Mouse (Mus musculus) heart, embryonic 16.5 days (tissue): ENCODE measurements around the gene Larp7. TPM values are rescaled to one million over a fixed set of nuclear protein-coding genes. Genes with fewer than 3 reads are reported as not detected.

Experiments used
- ATAC-seq: fragments of 200-750 bp; cut with Nextera tagmentation; replicated peaks from 2 replicates; pipeline ENCODE4 v1.8.0; 2017; ENCODE audit warnings: moderate number of reproducible peaks; ENCODE audit not compliant: insufficient read depth, low FRiP score; ENCODE audit errors: extremely low read depth
- H3K27ac ChIP-seq: fragments of 300-500 bp; sonication (generic); 2 replicates; pipeline ENCODE4 v1.5.1; 2014; ENCODE audit warnings: mild to moderate bottlenecking, low read length, control low read depth, moderate library complexity
- H3K27me3 ChIP-seq: fragments of 300-500 bp; sonication (generic); 2 replicates; pipeline ENCODE4 v1.6.1; 2014; ENCODE audit warnings: low read length, mixed read lengths; ENCODE audit not compliant: control insufficient read depth, insufficient read depth
- H3K36me3 ChIP-seq: fragments of 300-500 bp; sonication (generic); 2 replicates; pipeline ENCODE4 v1.6.1; 2014; ENCODE audit not compliant: control insufficient read depth, insufficient read depth
- H3K4me1 ChIP-seq: fragments of 300-500 bp; sonication (generic); 2 replicates; pipeline ENCODE4 v1.6.1; 2014; ENCODE audit warnings: low read length, mixed read lengths; ENCODE audit not compliant: control insufficient read depth, insufficient read depth
- H3K4me2 ChIP-seq: fragments of 300-500 bp; sonication (generic); 2 replicates; pipeline ENCODE4 v1.6.1; 2014; ENCODE audit warnings: low read depth, mild to moderate bottlenecking, control low read depth, low read length
- H3K4me3 ChIP-seq: fragments of 300-500 bp; sonication (generic); 2 replicates; pipeline ENCODE4 v1.5.1; 2014; ENCODE audit warnings: mild to moderate bottlenecking, control low read depth, low read length
- H3K9ac ChIP-seq: fragments of 300-500 bp; sonication (generic); 2 replicates; pipeline ENCODE4 v1.6.1; 2014; ENCODE audit warnings: low read length, control low read depth
- H3K9me3 ChIP-seq: fragments of 300-500 bp; sonication (generic); replicated peaks from 2 replicates; pipeline ENCODE4 v1.6.1; 2016; ENCODE audit warnings: low read length; ENCODE audit not compliant: control insufficient read depth
- WGBS: fragments of 180-500 bp; shearing (Covaris S2); extraction: QIAGEN DNeasy Blood & Tissue Kit; methylation state at CpG from one replicate; pipeline ENCODE4 v1.1.7; 2014; 5-methylcytosine and 5-hydroxymethylcytosine counted together
- polyA plus RNA-seq: library from polyadenylated mRNA; unstranded; fragments of >200 nt; fragmentation: Nextera tagmentation; extraction: Ambion mirVana; gene quantifications from 2 replicates; pipeline ENCODE4 v1.2.1, GENCODE M21; 2015

Gene Larp7
- polyA plus RNA-seq = 52.9 and 54.7 TPM in 2 replicates

DNA sequence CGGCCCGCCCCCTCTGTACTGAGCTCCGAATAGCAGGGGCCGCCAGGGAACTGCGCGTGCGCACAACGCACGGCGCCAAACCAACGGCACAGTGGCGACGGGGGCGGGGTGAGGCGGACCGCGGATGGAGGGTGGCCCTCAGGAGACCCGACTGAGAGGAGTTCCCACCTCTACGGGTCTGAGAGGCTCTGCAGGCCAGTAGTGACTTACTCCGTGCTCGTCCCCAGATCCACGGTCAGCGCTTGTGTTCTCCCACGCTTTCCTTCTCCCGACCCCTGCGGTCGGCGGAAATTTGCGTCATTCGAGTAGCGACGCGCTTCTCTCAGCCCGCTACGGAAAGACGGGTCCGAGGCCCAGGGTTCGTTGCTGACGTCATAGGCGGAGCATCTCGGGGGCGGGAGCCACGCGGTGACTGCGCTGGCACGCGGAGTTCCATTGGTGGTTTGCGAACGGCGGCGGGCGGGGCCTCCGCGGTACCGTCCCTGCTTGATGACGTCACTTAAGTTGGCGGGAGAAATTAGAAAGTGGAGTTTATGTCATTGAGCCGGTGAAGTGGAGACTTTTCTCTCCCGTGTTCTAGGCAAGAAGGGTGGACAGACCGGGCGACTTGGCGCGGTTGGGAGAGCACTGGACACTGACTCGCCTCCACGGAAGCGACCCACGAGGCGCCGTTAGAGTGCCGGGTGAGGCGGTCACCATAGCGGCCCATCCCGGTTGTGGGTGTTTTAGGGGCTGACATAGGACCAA, at the start of gene Larp7, which contains the start of gene Zgrf1:
Gene Larp7, minus strand, starts transcription at position 377 of the 747 bp plus-strand sequence.
Gene Zgrf1, plus strand, starts transcription at position 517 of the 747 bp plus-strand sequence.
- WGBS = under 1% methylated on average over 73 of the region's 73 CpGs
- peak; percentile 99 for ATAC-seq
- peak within 1 kb of the TSS; percentile 97 for H3K27ac ChIP-seq
- peak within 1 kb of the TSS; percentile 83 for H3K4me2 ChIP-seq
- peaks cover 9% of the 10 kb centered on the region for H3K4me1 ChIP-seq
- H3K36me3 ChIP-seq = peaks cover 14% of the 10 kb centered on the region
- H3K9me3 ChIP-seq = no peaks in the 10 kb centered on the region
- H3K27me3 ChIP-seq = no peaks in the 10 kb centered on the region
- H3K4me3 ChIP-seq = peak within 1 kb of the TSS; percentile 97
- peak within 1 kb of the TSS; percentile 94 for H3K9ac ChIP-seq

DNA sequence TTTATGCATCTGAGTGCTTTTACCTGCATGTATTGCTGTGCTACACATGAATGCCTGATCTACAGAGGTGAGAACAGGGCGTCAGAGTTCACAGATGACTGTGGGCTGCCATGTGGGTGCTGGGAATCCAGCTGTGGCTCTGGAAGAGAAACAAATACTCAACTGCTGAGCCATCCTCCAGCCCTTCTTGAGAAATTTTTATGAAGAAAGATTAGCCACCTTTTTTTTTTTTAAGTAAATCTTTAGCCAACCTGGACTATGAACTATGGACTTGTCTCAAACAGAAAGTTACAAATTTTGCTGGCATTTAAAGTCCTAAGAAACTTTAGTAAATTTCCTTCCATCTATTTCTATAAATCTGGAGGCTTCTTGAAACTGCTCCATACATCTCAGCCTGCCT, 44.0 kb upstream of the Larp7 start:
- peaks cover 30% of the 10 kb centered on the region for H3K36me3 ChIP-seq
- H3K27me3 ChIP-seq = no peaks in the 10 kb centered on the region
- 84% methylated on average over 1 of the region's 1 CpGs for WGBS
- H3K4me2 ChIP-seq = no peak overlapping the region
- H3K4me3 ChIP-seq = no peak overlapping the region
- H3K9me3 ChIP-seq = no peaks in the 10 kb centered on the region
- H3K4me1 ChIP-seq = no peaks in the 10 kb centered on the region
- no peak overlapping the region for H3K27ac ChIP-seq
- H3K9ac ChIP-seq = no peak overlapping the region
- no peak for ATAC-seq

DNA sequence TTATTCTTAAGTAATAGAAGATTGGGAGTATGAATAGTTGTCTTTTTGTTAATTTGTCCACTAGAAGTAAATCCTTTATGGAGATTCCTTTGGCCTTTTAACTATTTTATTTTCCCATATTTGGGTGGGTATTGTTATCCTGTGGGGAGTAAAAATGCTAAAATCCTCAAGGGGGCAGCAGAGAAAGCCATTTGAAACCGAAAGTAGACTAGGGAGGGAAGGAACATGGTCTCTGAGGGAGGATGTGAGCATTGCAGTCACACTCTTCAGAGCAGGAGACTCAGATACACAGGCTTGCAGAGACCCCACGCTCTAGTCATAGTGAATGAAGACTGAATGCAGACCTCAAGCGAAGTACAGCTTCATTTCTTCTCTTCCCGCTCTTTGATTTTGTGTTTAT, 19.4 kb upstream of the Larp7 start:
- Histone ChIP-seq H3K4me1 (no peaks in the 10 kb centered on the region), H3K27me3 (no peaks in the 10 kb centered on the region), H3K27ac (no peak overlapping the region), H3K9ac (0 out of 2 replicates have a peak overlapping the region, but pooled peaks have one; percentile 38), H3K4me3 (no peak overlapping the region), H3K9me3 (no peaks in the 10 kb centered on the region), H3K4me2 (peak overlapping the region; percentile 20), H3K36me3 (peaks cover 19% of the 10 kb centered on the region)
- ATAC-seq = peak; percentile 32; the same call in 1 of the 2 replicates
- WGBS = 54% methylated on average over 4 of the region's 4 CpGs

DNA sequence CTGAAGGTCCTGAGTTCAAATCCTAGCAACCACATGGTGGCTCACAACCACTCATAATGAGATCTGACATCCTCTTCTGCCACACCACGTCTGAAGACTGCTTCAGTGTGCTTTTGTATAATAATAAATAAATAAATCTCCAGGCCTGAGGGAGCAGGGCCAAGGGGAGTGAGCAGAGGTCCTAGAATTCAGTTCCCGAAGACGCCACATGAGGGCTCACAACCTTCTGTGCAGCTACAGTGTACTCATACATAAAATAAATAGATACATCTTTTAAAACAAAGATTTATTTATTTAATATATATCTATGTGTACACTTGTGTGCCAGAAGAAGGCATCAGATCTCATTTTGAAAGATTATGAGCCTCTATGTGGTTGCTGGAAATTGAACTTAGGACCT, 12.0 kb upstream of the Larp7 start:
- no peaks in the 10 kb centered on the region for H3K9me3 ChIP-seq
- H3K27ac ChIP-seq = no peak overlapping the region
- no peak for ATAC-seq
- WGBS = 70% methylated on average over 3 of the region's 3 CpGs
- no peak overlapping the region for H3K9ac ChIP-seq
- no peak overlapping the region for H3K4me2 ChIP-seq
- no peaks in the 10 kb centered on the region for H3K27me3 ChIP-seq
- no peak overlapping the region for H3K4me3 ChIP-seq
- peaks cover 17% of the 10 kb centered on the region for H3K36me3 ChIP-seq
- no peaks in the 10 kb centered on the region for H3K4me1 ChIP-seq

DNA sequence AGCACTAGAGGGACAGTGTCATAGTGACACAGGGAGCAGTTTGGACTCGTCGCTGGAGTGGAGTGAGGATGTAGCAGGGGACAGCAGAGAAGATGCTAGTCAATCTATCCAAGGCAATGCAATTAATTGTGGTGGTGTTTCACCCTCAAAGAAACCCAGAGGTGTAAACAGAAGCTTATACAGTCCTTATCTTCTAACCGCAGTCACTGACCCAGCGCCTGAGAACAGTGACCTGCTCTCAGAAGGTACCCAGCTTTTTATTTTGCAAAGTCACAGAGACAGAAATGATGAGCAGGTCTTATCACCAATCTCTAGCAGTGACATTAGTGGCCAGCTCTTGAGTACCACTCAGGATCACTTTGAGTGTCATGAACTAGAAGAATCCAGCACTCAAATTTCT, 9.8 kb upstream of the Larp7 start:
- WGBS = 81% methylated on average over 4 of the region's 4 CpGs
- H3K27ac ChIP-seq = no peak overlapping the region
- no peaks in the 10 kb centered on the region for H3K9me3 ChIP-seq
- H3K4me3 ChIP-seq = no peak overlapping the region
- ATAC-seq = no peak
- no peaks in the 10 kb centered on the region for H3K27me3 ChIP-seq
- no peaks in the 10 kb centered on the region for H3K4me1 ChIP-seq
- peaks cover 13% of the 10 kb centered on the region for H3K36me3 ChIP-seq
- no peak overlapping the region for H3K9ac ChIP-seq
- H3K4me2 ChIP-seq = no peak overlapping the region

DNA sequence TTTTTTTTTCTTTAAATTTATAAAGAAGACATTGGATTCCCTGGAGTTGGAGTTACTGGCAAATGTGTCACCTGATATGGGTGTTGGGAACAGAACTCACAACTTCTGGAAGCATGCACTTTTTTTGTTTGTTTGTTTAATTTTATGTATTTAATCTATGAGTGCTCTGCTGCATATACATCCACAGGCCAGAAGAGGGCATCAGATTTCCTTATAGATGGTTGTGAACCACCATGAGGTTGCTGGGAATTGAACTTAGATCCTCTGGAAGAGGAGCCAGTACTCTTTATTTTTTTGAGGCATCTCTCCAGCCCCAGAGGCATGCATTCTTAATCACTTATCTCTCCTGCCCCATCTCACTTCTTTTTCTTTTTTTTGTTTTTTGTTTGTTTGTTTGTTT, 5.1 kb upstream of the Larp7 start:
- Histone ChIP-seq H3K27ac (no peak overlapping the region), H3K4me2 (no peak overlapping the region), H3K36me3 (peaks cover 23% of the 10 kb centered on the region), H3K9me3 (no peaks in the 10 kb centered on the region), H3K9ac (no peak overlapping the region), H3K4me1 (peaks cover 9% of the 10 kb centered on the region), H3K27me3 (no peaks in the 10 kb centered on the region), H3K4me3 (no peak overlapping the region)
- ATAC-seq = no peak

DNA sequence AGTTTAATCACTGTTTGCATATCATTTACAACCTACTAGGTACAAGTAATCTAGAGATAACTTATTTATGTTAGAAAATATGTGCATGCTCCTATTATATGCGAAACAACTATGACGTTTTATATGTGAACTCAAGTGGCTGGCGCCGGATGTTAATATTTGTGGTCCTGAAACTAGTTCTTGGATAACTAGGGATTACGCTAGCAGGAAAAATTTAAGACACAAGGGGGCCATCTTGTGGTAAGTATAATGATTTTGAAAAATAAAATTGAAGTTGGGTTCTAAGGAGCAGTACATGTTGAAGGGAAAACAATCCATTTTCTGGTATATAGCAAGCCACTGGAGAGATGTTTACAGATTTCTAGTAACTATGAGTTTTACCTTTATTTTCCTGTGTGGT, 1.6 kb upstream of the Larp7 start:
- Histone ChIP-seq H3K4me2 (peak overlapping the region; percentile 83), H3K36me3 (peaks cover 14% of the 10 kb centered on the region), H3K9me3 (no peaks in the 10 kb centered on the region), H3K9ac (no peak overlapping the region), H3K27ac (no peak overlapping the region), H3K4me3 (no peak overlapping the region), H3K4me1 (peaks cover 9% of the 10 kb centered on the region), H3K27me3 (no peaks in the 10 kb centered on the region)
- 36% methylated on average over 5 of the region's 5 CpGs for WGBS
- no peak for ATAC-seq

DNA sequence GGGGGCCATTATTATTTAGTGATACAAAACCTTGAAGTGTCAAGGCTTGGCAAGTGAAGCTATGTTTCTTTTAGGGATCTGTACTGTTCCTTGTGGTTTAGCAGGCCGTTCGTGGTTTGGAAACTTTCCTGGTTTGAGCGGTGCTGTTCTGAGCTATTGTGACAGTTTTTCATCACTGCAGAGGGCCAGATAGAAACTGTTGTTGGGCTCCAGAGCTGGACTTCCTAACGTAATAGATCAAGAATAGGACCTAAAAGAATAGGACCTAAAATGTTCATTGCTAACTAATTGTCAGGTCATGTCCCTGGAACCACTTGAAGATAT, 533 bp upstream of the Larp7 start:
- H3K4me3 ChIP-seq = peak overlapping the region; percentile 97
- peaks cover 9% of the 10 kb centered on the region for H3K4me1 ChIP-seq
- under 1% methylated on average over 4 of the region's 4 CpGs for WGBS
- peak overlapping the region; percentile 83 for H3K4me2 ChIP-seq
- ATAC-seq = no peak
- peak overlapping the region; percentile 70 for H3K27ac ChIP-seq
- H3K36me3 ChIP-seq = peaks cover 14% of the 10 kb centered on the region
- H3K9ac ChIP-seq = peak overlapping the region; percentile 82
- no peaks in the 10 kb centered on the region for H3K9me3 ChIP-seq
- no peaks in the 10 kb centered on the region for H3K27me3 ChIP-seq

DNA sequence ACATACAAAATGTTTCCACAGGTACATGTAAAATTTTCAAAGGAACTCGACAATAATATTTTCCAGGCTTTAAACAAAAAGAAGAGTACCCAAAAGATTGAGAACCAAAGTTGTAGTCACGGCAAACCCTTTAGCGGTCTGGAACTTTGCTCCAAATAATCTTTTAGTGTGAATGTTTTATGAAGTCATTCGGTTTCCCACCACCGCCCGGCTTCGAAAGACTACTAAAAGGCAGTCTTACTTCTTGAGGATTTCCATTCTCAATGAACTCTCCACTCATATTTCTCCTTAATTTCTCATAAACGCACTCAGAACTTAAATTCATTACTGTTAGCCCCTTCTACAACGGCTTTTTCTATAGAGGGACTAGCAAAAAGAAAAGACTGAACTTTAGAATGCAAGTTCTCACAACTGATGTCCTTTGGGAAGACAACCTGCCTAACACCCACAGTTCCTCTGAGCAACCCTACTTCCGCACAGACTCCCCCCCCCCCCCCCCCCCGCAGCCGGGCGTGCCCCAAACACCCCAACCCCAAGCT, 646 bp downstream of the Larp7 start:
- peak overlapping the region; percentile 97 for H3K4me3 ChIP-seq
- peak overlapping the region; percentile 94 for H3K9ac ChIP-seq
- no peaks in the 10 kb centered on the region for H3K9me3 ChIP-seq
- ATAC-seq = no peak
- H3K27ac ChIP-seq = peak overlapping the region; percentile 97
- 4% methylated on average over 10 of the region's 13 CpGs for WGBS
- H3K27me3 ChIP-seq = no peaks in the 10 kb centered on the region
- H3K4me2 ChIP-seq = peak overlapping the region; percentile 77
- H3K36me3 ChIP-seq = peaks cover 14% of the 10 kb centered on the region
- peaks cover 9% of the 10 kb centered on the region for H3K4me1 ChIP-seq
